Mouse (Mus musculus): Measurements from ENCODE around the gene Klhl34.

Klhl34 gene

GRCm38 (mm10) chrX:157818207-157818920, at the start of gene Klhl34:
Gene Klhl34, plus strand, starts transcription at chrX:157818435.
- in situ Hi-C loops (cut with MboI, MseI): no loop called here

GRCm38 (mm10) chrX:157801669-157802068, 16.6 kb upstream of the Klhl34 start:
- in situ Hi-C loops (cut with MboI, MseI): no loop called here

GRCm38 (mm10) chrX:157809721-157810120, 8.5 kb upstream of the Klhl34 start:
- in situ Hi-C loops (cut with MboI, MseI): no loop called here

GRCm38 (mm10) chrX:157817571-157818206, 546 bp upstream of the Klhl34 start:
- in situ Hi-C loops (cut with MboI, MseI): no loop called here

- in situ Hi-C loops (cut with MboI, MseI): no loop called here
These were observed 656 bp downstream of the Klhl34 start for GRCm38 (mm10) chrX:157818921-157819260.

GRCm38 (mm10) chrX:157829983-157830382, 11.7 kb downstream of the Klhl34 start:
- in situ Hi-C loops (cut with MboI, MseI): no loop called here
